Mouse (Mus musculus) midbrain, embryonic 15.5 days (tissue): ENCODE data around the gene Hoxb7. TPM values are rescaled to one million over a fixed set of nuclear protein-coding genes. Genes with fewer than 3 reads are reported as not detected.

Experiments used
- ATAC-seq: fragments of 200-750 bp; cut with Nextera tagmentation; replicated peaks from 2 replicates; pipeline ENCODE4 v1.8.0; 2017; ENCODE audit warnings: moderate TSS enrichment
- H3K27ac ChIP-seq: fragments of 300-500 bp; sonication (generic); 2 replicates; pipeline ENCODE4 v1.5.1; 2015; ENCODE audit warnings: mild to moderate bottlenecking, inconsistent platforms
- H3K27me3 ChIP-seq: fragments of 300-500 bp; sonication (generic); replicated peaks from 2 replicates; pipeline ENCODE4 v1.6.1; 2015; ENCODE audit warnings: inconsistent platforms
- H3K36me3 ChIP-seq: fragments of 300-500 bp; sonication (generic); replicated peaks from 2 replicates; pipeline ENCODE4 v1.6.1; 2015; ENCODE audit warnings: inconsistent platforms
- H3K4me1 ChIP-seq: fragments of 300-500 bp; sonication (generic); 2 replicates; pipeline ENCODE4 v1.6.1; 2015; ENCODE audit warnings: inconsistent platforms
- H3K4me2 ChIP-seq: fragments of 300-500 bp; sonication (generic); 2 replicates; pipeline ENCODE4 v1.6.1; 2015; ENCODE audit warnings: inconsistent platforms, mild to moderate bottlenecking, moderate library complexity
- H3K4me3 ChIP-seq: fragments of 300-500 bp; sonication (generic); 2 replicates; pipeline ENCODE4 v1.5.1; 2015; ENCODE audit warnings: mild to moderate bottlenecking, inconsistent platforms
- H3K9ac ChIP-seq: fragments of 300-500 bp; sonication (generic); 2 replicates; pipeline ENCODE4 v1.6.1; 2015; ENCODE audit warnings: mild to moderate bottlenecking, inconsistent platforms
- H3K9me3 ChIP-seq: fragments of 300-500 bp; sonication (generic); 2 replicates; pipeline ENCODE4 v1.6.1; 2016; ENCODE audit warnings: inconsistent platforms
- WGBS: fragments of 180-500 bp; shearing (Covaris S2); methylation state at CpG from one replicate; pipeline ENCODE4 v1.1.7; 2015; ENCODE audit warnings: mixed read lengths; 5-methylcytosine and 5-hydroxymethylcytosine counted together
- polyA plus RNA-seq: library from polyadenylated mRNA; unstranded; fragments of >200 nt; fragmentation: Nextera tagmentation; extraction: Ambion mirVana; gene quantifications from 2 replicates; pipeline ENCODE4 v1.2.1, GENCODE M21; 2015

The Hoxb7 gene
- polyA plus RNA-seq, 1 experiment from 2014 or later = not detected

- Histone ChIP-seq H3K27me3 (peaks cover 97% of the 10 kb centered on the region), H3K9ac (no peak overlapping the region), H3K9me3 (no peaks in the 10 kb centered on the region), H3K4me1 (0 out of 2 replicates have a peak, but pooled peaks cover 3% of the 10 kb centered on the region), H3K4me2 (peak overlapping the region; percentile 30; the same call in 1 of the 2 replicates), H3K36me3 (no peaks in the 10 kb centered on the region), H3K4me3 (0 out of 2 replicates have a peak overlapping the region, but pooled peaks have one; percentile 2), H3K27ac (no peak overlapping the region)
- 0% methylated on average over 34 of the region's 34 CpGs for WGBS
- no peak for ATAC-seq
These were observed 32.9 kb downstream of the Hoxb7 start for GRCm38 (mm10) chr11:96319071-96319902.

- no peak overlapping the region for H3K9ac ChIP-seq
- 2% methylated on average over 29 of the region's 29 CpGs for WGBS
- no peak overlapping the region for H3K4me2 ChIP-seq
- peaks cover 97% of the 10 kb centered on the region for H3K27me3 ChIP-seq
- H3K4me3 ChIP-seq = no peak overlapping the region
- H3K4me1 ChIP-seq = 0 out of 2 replicates have a peak, but pooled peaks cover 3% of the 10 kb centered on the region
- ATAC-seq = no peak
- no peaks in the 10 kb centered on the region for H3K9me3 ChIP-seq
- H3K27ac ChIP-seq = no peak overlapping the region
- H3K36me3 ChIP-seq = no peaks in the 10 kb centered on the region
These were observed 33.5 kb downstream of the Hoxb7 start for GRCm38 (mm10) chr11:96319910-96320309.

- H3K4me3 ChIP-seq = no peak overlapping the region
- no peak overlapping the region for H3K4me2 ChIP-seq
- H3K4me1 ChIP-seq = 0 out of 2 replicates have a peak, but pooled peaks cover 3% of the 10 kb centered on the region
- H3K9me3 ChIP-seq = no peaks in the 10 kb centered on the region
- H3K27ac ChIP-seq = no peak overlapping the region
- H3K36me3 ChIP-seq = no peaks in the 10 kb centered on the region
- ATAC-seq = no peak
- 1% methylated on average over 17 of the region's 17 CpGs for WGBS
- no peak overlapping the region for H3K9ac ChIP-seq
- H3K27me3 ChIP-seq = peaks cover 97% of the 10 kb centered on the region
These were observed 34.3 kb downstream of the Hoxb7 start for GRCm38 (mm10) chr11:96320688-96321087.

- no peaks in the 10 kb centered on the region for H3K36me3 ChIP-seq
- no peak overlapping the region for H3K27ac ChIP-seq
- no peak for ATAC-seq
- H3K9ac ChIP-seq = no peak overlapping the region
- WGBS = 6% methylated on average over 5 of the region's 5 CpGs
- H3K9me3 ChIP-seq = no peaks in the 10 kb centered on the region
- 0 out of 2 replicates have a peak, but pooled peaks cover 3% of the 10 kb centered on the region for H3K4me1 ChIP-seq
- H3K4me3 ChIP-seq = no peak overlapping the region
- H3K27me3 ChIP-seq = peaks cover 94% of the 10 kb centered on the region
- H3K4me2 ChIP-seq = no peak overlapping the region
These were observed 35.4 kb downstream of the Hoxb7 start for GRCm38 (mm10) chr11:96321846-96322245.

GRCm38 (mm10) chr11:96322738-96323137 lies 36.3 kb downstream of the Hoxb7 start:
- ATAC-seq = no peak
- H3K36me3 ChIP-seq = no peaks in the 10 kb centered on the region
- 3% methylated on average over 6 of the region's 6 CpGs for WGBS
- 0 out of 2 replicates have a peak, but pooled peaks cover 3% of the 10 kb centered on the region for H3K4me1 ChIP-seq
- no peak overlapping the region for H3K27ac ChIP-seq
- no peak overlapping the region for H3K9ac ChIP-seq
- no peaks in the 10 kb centered on the region for H3K9me3 ChIP-seq
- peaks cover 95% of the 10 kb centered on the region for H3K27me3 ChIP-seq
- H3K4me3 ChIP-seq = no peak overlapping the region
- no peak overlapping the region for H3K4me2 ChIP-seq

- no peak within 1 kb of the TSS for H3K4me3 ChIP-seq
- no peaks in the 10 kb centered on the region for H3K36me3 ChIP-seq
- H3K4me1 ChIP-seq = 0 out of 2 replicates have a peak, but pooled peaks cover 3% of the 10 kb centered on the region
- no peaks in the 10 kb centered on the region for H3K9me3 ChIP-seq
- H3K9ac ChIP-seq = no peak within 1 kb of the TSS
- no peak within 1 kb of the TSS for H3K27ac ChIP-seq
- 3% methylated on average over 10 of the region's 10 CpGs for WGBS
- peaks cover 95% of the 10 kb centered on the region for H3K27me3 ChIP-seq
- no peak for ATAC-seq
- H3K4me2 ChIP-seq = no peak within 1 kb of the TSS
These were observed 36.7 kb downstream of the Hoxb7 start, which contains the start of gene Hoxb3 for GRCm38 (mm10) chr11:96323154-96323553. TSS of gene Hoxb3 (plus strand) at chr11:96323326.

GRCm38 (mm10) chr11:96324125-96324524 lies 37.7 kb downstream of the Hoxb7 start:
- Histone ChIP-seq H3K27ac (no peak overlapping the region), H3K27me3 (peaks cover 95% of the 10 kb centered on the region), H3K9me3 (no peaks in the 10 kb centered on the region), H3K36me3 (no peaks in the 10 kb centered on the region), H3K9ac (no peak overlapping the region), H3K4me3 (no peak overlapping the region), H3K4me2 (no peak overlapping the region), H3K4me1 (no peaks in the 10 kb centered on the region)
- WGBS = 0% methylated on average over 5 of the region's 5 CpGs
- ATAC-seq = no peak

GRCm38 (mm10) chr11:96324965-96325364 lies 38.5 kb downstream of the Hoxb7 start:
- 3% methylated on average over 8 of the region's 8 CpGs for WGBS
- Histone ChIP-seq H3K4me2 (no peak overlapping the region), H3K27ac (no peak overlapping the region), H3K4me1 (no peaks in the 10 kb centered on the region), H3K4me3 (no peak overlapping the region), H3K9me3 (no peaks in the 10 kb centered on the region), H3K27me3 (peaks cover 94% of the 10 kb centered on the region), H3K9ac (no peak overlapping the region), H3K36me3 (no peaks in the 10 kb centered on the region)
- no peak for ATAC-seq

GRCm38 (mm10) chr11:96325747-96326212 lies 39.4 kb downstream of the Hoxb7 start:
- Histone ChIP-seq H3K27me3 (peaks cover 95% of the 10 kb centered on the region), H3K27ac (no peak overlapping the region), H3K4me3 (no peak overlapping the region), H3K4me1 (no peaks in the 10 kb centered on the region), H3K36me3 (no peaks in the 10 kb centered on the region), H3K4me2 (no peak overlapping the region), H3K9ac (no peak overlapping the region), H3K9me3 (no peaks in the 10 kb centered on the region)
- no peak for ATAC-seq
- WGBS = 1% methylated on average over 22 of the region's 22 CpGs

GRCm38 (mm10) chr11:96326705-96327104 lies 40.3 kb downstream of the Hoxb7 start:
- Histone ChIP-seq H3K9me3 (no peaks in the 10 kb centered on the region), H3K36me3 (no peaks in the 10 kb centered on the region), H3K4me2 (no peak overlapping the region), H3K4me3 (no peak overlapping the region), H3K27me3 (peaks cover 95% of the 10 kb centered on the region), H3K27ac (no peak overlapping the region), H3K9ac (no peak overlapping the region), H3K4me1 (no peaks in the 10 kb centered on the region)
- 2% methylated on average over 12 of the region's 12 CpGs for WGBS
- ATAC-seq = no peak

GRCm38 (mm10) chr11:96327122-96327521 lies 40.7 kb downstream of the Hoxb7 start:
- Histone ChIP-seq H3K4me3 (no peak overlapping the region), H3K4me1 (no peaks in the 10 kb centered on the region), H3K4me2 (no peak overlapping the region), H3K9ac (no peak overlapping the region), H3K27me3 (peaks cover 95% of the 10 kb centered on the region), H3K36me3 (no peaks in the 10 kb centered on the region), H3K9me3 (no peaks in the 10 kb centered on the region), H3K27ac (no peak overlapping the region)
- WGBS = 3% methylated on average over 7 of the region's 7 CpGs
- no peak for ATAC-seq

- no peak overlapping the region for H3K9ac ChIP-seq
- H3K4me1 ChIP-seq = no peaks in the 10 kb centered on the region; the same call in 1 of the 2 replicates
- 0% methylated on average over 5 of the region's 5 CpGs for WGBS
- ATAC-seq = no peak
- H3K36me3 ChIP-seq = no peaks in the 10 kb centered on the region
- H3K4me3 ChIP-seq = no peak overlapping the region
- no peak overlapping the region for H3K27ac ChIP-seq
- H3K4me2 ChIP-seq = no peak overlapping the region
- no peaks in the 10 kb centered on the region for H3K9me3 ChIP-seq
- peaks cover 95% of the 10 kb centered on the region for H3K27me3 ChIP-seq
These were observed 41.3 kb downstream of the Hoxb7 start for GRCm38 (mm10) chr11:96327750-96328149.
